Mouse (Mus musculus) left cerebral cortex, postnatal 14 days (tissue): ENCODE data around the gene Apol6. TPM values are rescaled to one million over a fixed set of nuclear protein-coding genes. Genes with fewer than 3 reads are reported as not detected.
"Not testable (repeated sequence)": the region's sequence is repeated elsewhere in the genome, so short reads cannot be mapped to it uniquely, and the experiment has no call there.

Experiments used
- DNase-seq, 2 experiments: peaks; one replicate each; pipeline ENCODE4 v3.0.0; 2021 to 2022; ENCODE audit warnings: low spot score in 2 of 2, mixed read lengths in 1 of 2
- intact Hi-C: fragments of 180-260 bp; cut with DNase I; formaldehyde crosslinking; loops from one replicate; pipeline ENCODE4 v1.15.1; 2025
- total RNA-seq, 2 experiments: library from RNA; stranded (reverse); gene quantifications; 2 replicates each; pipeline ENCODE4 v1.2.3; 2021

The Apol6 gene
- total RNA-seq, 2 experiments from 2014 or later = 0.20 to 0.40 TPM

DNA sequence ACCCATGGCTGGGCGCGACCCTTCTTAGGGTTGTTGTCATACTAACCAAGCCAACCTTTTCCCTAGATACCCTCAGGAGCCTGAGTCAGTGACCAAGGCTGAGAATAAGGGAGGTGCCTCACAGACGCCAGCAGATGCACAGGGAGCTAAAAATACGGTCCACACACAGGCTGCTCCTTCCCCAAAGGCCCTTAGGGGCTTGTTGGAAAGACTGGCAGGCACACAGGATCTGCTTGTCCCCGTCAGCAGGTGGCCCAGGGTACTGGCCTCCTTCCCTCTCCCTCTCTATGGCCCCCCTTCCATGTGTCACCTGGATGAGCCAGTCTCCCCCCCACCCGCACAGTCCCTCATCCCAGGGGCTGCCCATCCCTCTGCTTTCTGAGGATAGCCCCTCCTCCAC is 16.9 kb upstream of the Apol6 start:
- DNase-seq = no peak
- intact Hi-C loops = no loop called here

DNA sequence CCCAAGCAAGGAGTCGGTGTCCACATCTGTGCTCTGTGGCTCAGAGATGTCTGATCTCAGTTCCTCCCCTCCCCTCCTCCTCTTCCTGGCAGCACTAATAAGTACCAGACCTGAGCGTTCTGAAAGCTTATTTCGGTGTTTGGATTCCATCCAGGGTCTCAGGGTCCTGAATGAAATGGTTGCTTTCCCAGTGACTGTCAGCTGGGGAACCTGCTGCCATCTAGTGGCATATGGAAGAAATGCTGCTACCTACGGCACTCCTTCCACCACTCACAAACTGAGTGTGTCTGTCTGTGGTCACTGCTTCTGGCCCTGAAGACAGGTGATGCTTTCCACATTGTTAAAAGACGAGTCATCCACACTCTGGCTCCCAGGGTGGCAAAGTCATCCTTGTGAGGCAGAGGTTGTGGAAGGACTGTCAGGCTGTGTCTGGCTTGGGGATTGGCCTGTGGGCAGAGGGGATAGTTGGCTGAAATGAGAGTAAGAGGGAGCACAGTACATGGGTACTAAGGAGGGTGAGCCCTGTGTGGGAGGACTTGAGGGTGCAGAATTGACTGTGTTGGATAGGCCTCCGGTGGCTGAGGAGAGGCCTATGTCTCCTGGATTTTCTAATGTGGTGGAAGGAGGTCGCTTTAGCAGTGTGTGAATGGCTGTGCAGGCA is 15.1 kb upstream of the Apol6 start:
- DNase-seq = peak; percentile 65 to 77

DNA sequence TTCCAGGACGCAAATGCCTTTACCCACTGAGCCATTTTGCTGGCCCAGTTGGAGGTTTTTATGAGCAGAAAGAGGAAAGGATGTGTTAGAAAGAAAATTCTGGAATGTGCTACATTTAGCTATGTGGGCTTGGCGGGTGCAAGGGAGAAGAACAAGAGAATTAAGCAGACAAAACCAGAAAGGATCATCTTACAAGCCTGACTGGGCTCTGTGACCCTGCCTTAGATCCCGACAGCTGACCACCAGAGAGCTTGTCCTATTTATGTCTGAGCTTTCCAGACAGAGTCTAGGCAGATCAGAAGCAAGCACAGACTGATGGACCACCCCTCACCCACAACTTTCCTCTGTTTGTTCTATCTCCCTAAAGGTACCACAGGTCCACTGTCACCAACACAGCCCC is 13.3 kb upstream of the Apol6 start:
- intact Hi-C loops = no loop called here
- DNase-seq = no peak

More for the DNA sequence above, 15.1 kb upstream of the Apol6 start:
- intact Hi-C loops = no loop called here

DNA sequence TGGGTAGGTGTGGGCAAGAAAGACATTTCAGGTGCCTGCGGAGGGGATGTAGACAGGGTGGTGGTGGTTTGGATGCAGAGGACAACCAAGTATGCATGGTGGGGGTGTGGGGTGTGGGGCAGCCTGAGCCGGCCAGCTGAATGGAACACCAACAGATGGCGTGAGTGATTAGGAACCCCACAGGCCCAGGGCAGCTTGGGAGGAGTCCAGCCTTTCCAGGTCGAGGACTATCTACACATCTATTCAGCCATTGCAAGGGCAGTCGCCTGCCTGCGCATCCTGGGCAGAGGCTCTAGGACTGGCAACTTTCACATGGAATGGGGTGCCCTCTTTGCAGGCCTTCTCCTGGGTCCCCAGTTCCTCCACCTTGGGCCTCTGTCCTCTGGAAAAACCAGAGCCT is 10.0 kb upstream of the Apol6 start:
- DNase-seq = no peak
- intact Hi-C loops = no loop called here

DNA sequence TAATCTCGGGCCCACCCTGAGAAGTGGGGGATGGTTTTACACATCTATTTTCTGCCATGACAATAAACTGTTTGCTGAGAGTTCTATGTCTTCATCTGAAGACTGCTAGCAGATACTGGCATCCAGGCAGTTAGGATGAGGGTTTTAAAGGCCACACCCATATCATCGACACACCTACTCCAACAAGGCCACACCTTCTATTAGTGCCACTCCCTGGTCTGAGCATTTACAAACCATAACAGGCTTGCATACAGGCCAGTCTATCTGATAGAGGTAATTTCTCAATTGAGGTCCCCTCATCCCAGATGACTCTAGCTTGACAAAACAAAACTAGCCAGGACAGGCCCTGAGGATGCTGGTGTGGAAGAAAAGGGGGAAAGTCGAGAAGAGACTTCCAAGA is 8.9 kb upstream of the Apol6 start:
- no peak for DNase-seq
- intact Hi-C loops = no loop called here

DNA sequence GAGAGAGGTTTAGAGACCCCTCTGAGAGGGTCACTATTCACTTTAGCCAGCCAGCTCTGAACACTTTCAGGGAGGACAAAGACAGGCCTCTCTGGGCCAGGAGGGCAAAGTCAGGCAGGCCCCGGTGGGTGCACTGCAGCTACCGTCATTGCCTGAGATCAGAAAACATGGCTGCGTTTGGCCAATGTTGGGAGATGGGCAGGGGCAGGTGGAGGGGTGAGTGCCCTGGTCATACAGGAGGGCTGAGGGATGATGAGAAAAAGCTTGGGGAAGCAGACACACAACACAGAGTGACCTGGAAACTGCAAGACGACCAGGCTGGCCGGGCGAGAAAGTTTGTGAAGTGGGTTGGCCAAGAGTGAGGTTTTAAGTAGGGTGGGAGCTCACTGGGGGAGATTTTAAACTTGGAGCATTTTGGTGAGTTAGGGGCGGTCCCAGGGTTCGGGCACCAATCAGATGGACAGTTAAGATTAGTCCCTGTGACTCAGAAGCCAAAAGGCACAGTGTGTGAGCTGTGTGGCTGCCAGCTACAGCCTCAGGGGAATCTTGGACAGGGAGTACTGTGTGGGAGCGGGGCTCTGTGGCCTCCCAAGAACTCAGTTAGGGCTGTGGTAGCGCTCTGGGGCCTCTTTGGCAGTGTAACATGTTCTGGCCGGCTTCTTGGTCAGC is 8.1 kb upstream of the Apol6 start:
- no peak for DNase-seq
- intact Hi-C loops = no loop called here

DNA sequence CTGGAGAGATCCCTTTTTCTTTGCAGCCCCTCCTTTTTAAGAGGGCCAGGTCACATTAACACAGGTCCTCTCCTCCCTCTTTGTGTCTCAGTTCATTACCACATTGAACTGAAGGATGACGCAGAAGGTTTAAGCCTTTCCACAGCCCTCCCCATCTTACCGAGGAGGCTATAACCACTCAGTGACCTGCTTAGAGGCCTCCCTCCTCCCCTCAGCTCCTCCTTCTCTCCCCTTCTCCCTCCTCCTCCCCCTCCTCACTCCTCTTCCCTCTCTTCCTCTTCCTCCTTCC is 7.6 kb upstream of the Apol6 start:
- no peak for DNase-seq
- intact Hi-C loops = no loop called here

DNA sequence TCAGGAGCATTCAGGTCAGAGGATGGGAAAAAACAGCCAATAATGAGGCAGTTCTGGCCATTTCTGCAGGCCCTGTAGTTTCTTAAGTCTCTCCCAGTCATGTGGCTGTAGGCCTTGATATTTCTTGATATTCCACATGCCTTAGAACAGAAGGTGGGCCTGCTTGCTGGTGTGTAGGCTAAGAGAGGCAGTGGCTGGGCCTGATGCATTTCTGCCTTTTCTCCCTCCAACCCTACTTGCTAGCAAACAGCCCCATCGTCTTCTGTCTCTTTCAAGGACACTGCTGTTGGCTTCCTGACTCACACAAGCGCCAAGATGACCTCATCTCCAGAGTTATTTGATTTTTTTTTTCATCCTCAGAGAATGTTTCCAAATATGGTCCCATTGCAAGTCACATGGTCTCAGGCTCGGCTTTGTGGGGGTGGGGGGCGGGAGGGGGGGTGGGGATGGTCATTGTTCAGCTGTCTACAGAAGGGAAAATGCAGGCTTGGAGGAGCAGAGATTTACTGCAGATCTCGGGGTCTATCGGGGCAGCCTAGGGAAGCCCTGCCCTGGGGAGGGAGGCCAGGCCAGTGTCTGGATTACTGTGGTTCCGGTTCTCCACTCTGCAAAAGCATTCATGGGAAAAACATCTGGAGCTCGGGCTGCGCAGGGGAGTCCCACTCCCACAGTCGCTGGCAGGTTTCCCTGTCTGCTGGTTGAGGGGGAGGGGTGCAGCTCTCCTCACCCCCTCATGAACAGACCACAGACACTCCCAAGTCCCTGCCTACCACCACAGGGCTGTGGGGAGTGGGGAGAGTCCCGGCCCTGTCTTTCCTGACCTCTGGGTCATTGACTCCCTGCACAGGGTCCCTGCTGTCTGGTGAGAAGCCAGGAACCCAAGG is 7.0 kb upstream of the Apol6 start:
- intact Hi-C loops = no loop called here
- DNase-seq = peak in 1 of 2 experiments; percentile 55

DNA sequence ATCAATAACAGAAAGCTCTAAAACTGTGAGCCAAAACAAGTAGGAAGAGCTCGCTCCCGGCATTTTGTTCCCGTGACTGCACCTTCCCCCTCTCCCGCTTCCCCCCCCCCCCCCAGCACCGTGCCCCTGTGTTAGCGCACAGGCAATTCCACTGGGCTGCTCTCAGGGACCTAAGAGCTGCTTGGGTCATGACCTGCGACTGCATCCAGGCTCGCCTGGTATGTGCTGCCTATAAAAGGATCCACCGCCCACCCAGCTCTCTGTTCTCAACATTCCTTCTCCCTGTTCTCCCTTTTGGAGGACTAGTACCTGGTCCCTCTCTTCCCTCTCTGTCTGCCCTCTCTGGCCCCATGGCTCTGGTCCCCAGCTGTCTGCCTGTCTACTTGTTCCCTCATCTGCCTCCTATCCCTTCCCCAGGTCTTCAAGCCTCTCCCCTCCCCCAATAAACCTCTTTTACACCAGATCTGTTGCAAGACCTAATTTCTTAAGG is 5.3 kb upstream of the Apol6 start:
- intact Hi-C loops = no loop called here

DNA sequence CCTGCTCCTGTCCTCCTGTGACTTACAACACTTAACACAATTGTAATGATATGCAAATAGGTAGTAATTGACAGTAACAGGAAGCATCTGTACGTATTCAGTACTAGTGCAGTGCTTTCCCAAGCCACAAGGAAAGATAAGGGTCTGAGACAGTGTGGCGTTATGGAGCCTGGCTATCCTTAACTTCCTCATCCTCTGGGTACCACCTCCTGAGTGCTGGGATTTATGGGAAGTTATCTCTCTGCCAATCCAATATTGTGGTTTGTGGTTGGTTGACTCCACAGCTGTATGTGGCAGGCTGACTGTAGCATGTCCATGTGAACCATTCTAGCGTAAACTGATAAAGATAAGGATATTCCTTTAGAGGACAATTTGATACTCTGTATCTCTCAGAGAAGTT is 3.7 kb upstream of the Apol6 start:
- intact Hi-C loops = no loop called here

More for the DNA sequence above, 5.3 kb upstream of the Apol6 start:
- DNase-seq = no peak

DNA sequence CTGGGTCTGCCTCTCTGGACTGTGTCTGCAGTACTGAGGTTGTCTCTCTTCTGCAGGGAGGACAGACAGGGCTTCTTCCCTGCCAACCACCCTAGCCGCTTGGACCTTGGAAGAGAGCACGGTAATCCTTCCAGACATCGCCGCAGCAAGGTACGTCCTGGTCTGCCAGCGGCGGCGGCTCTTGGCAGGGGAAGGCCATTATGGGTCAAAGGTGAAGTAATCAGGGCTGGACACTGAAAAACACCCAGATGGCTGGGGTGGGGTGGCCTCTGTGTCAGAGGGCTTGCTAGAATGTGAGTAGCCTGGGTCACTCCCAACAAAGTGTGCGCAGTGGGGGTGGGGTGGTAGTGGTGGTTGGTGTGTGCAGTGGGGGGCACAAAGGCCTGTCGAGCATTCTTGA is 1.1 kb downstream of the Apol6 start:
- intact Hi-C loops = no loop called here
- no peak for DNase-seq

More for the DNA sequence above, 3.7 kb upstream of the Apol6 start:
- DNase-seq = no peak

DNA sequence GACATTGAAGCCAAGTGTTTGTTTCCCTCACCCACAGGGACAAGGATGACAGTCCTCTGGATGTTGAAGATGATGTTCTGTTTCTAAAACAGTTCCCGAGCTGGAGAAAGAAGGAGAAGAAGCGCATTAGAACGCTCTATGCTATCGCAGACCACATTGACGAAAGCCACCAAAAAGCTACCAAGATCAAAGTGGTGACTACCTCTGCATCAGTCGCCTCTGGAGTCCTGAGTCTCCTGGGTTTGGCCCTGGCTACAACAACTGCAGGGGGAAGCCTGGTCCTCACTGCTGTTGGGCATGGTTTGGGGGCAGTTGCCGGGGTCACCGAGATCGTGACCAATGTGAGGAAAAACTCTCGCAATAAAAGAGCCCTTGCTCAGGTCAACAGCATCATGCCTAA is 6.0 kb downstream of the Apol6 start, which contains the start of gene Mb:
TSS of gene Mb (minus strand) at position 101 of the 400 bp plus-strand sequence.
- DNase-seq = no peak

DNA sequence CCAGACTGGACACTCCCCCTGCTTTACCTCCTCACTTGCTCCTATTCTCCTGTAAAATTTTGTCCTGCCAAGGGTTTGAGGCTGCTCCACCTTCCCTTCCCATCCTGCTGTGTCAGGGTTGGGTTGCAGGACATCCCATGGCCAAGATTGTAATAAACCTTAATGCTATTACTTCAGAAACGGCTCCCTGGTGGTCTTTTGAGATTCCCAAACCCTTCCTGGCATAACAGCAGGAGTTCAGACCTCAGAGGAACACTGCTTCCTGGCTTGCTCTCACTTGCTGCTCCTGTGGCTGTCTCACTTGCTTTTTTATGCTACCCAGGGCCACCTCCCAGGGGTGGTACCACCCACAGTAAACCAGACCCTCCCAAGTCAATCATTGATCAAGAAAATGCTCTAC is 7.6 kb downstream of the Apol6 start:
- DNase-seq = no peak
- intact Hi-C loops = no loop called here

More for the DNA sequence above, 6.0 kb downstream of the Apol6 start, which contains the start of gene Mb:
- intact Hi-C loops = no loop called here

DNA sequence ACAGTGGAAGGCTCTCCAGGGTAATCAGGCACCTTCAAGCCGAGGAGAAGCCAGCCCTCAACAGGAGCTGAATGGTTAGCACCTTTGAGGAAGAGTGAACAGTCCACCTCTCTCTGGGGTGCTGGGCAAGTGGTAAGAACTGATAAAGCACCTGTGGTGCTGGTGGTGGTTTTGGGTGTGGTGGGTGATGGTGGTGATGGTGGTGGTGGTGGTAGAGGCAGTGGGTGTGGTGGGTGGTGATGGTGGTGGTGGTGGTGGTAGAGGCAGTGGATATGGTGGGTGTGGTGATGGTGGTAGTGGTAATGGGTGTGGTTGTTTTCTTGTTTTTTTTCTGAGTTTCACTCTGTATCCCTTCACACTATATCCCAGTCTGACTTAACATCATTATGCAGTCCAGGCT is 8.5 kb downstream of the Apol6 start:
- no peak for DNase-seq

DNA sequence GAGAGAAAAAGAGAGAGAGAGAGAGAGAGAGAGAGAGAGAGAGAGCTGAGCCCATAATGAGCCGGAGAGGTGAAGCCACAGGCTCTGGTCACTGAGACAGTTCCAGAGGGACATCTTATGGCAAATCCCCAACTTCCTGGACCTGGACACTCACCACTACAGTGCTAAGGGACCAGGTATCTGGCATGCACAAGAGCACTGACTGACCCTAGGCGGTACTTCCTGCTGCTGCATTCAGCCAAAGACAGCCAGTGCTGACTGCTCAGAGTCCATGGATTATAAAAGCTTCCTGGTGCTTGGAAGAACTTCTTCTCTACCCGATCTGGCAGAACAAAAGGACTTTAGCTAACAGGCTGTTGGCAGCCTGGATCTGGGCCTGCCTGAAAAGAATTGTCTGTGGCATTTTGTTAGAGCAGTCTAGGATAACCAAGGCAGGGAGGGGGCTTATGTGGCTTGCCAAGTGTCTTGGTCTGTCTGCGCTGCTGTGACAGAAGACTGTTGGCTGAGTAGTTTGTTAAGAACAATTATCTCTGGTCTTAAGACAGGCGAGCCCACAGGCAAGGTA is 10.2 kb downstream of the Apol6 start:
- DNase-seq = no peak
- intact Hi-C loops = no loop called here

More for the DNA sequence above, 8.5 kb downstream of the Apol6 start:
- intact Hi-C loops = no loop called here

DNA sequence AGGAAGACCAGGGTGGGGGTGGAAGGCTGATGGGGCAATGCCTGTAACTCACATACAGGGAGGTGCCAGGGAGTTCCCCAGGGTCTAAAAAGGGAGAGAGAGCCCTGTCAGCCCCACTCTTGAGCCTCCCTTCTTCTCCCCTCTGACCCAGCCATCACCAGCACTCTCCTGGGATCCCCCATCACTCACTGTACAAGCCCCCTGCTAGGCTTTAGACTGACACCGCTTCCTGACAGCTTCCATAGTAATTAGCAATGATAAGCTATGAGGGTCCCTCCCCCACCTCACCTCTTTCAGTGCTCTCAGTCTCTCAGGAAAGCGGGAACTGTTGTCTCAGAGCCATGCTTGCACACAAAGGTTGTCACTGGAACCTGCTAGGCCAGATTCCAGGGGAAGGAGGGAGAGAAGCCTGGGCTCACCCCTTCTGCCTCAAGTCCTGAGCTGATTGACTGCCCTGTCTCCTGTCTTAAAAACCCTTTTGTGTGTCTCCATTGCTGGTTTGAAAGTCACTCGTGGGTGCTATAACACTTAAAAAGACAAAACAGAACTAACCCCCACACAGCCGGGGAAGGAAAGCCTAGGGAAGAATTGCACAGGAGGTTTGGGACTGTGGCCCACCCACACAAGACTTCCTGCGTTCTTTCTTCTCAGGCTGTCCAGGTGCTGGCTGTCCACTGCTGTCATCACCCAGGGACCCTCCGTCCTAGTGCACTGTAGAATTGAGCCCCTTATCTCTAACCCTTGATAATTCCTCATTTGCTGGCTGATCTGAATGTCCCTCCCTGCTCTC is 11.7 kb downstream of the Apol6 start:
- intact Hi-C loops = no loop called here
- DNase-seq = no peak

DNA sequence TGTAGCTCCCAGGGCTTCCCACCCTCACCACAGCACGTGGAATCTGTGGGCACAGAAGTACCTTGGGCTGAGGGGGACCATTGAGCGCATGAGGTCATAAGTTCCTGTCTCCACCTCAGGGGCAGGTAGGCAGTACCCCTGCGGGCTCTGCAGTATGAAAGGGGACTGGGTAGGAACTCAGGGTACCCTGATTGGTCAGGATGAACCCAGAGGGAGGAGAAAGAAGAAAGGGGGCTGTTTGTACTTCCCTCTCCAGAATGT is 12.2 kb downstream of the Apol6 start:
- intact Hi-C loops = no loop called here
- DNase-seq = no peak

DNA sequence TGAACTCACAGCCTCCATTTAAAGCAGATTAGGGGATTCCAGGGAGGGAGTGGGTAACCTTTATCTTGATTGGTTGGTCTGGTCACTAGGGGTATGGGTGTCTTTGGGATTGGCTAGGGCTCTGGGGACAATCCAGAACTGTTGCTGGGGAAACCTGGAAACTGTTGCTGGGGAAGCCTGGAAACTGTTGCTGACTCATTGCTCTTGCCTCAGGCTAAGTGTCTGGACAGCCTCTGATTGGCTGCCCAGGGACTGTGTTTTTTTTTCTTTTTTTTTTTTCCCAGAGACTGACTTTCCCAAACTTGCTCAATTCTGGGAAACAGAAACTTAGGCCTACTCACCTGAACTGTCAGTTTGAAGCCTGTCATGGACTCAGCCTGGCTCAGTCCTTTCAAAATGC is 14.0 kb downstream of the Apol6 start:
- DNase-seq = no peak
- intact Hi-C loops = no loop called here

DNA sequence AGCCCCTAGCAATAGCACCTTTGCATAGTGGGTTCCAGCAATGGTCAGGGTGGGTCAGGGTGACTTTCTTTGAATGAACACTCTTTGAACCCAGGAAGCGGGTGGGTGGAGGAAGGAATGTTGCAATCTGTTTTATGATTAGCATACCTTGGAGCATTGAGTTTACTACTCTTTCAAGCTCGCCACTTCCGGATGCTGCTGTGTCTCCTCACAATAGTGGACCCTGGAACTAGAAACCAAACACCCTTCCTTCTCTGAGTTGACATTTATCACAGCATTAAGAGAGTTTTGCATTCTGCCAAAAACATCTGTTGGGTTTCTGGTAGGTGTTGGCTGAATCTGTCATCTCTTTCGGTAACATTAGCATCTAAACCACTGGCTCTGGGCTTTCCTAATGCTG is 14.9 kb downstream of the Apol6 start:
- intact Hi-C loops, DNase-seq: not testable (repeated sequence)

DNA sequence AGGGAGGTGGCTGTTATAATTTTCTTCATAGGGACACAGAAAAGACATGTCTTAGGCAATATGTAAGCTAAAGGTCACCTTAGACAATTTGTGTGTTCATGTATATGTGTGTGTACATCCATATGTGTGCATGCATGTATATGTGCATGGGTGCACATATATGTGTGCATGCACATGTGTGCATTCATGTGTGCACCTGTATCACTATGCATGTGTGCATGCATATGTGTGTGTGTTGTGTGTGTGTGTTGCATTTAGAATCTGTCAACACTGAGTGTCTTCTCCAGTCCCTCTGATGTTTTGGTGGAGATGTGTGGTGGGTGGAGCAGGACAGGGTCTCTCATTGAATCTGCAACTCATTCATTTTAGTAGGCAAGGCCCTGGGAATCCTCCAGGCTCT is 18.2 kb downstream of the Apol6 start:
- intact Hi-C loops = no loop called here
- no peak for DNase-seq
